Mouse (Mus musculus) kidney, postnatal 0 days (tissue): ENCODE measurements at regions not wholly inside any gene's neighbourhood (a gene's known extent, or its start where the extent isn't known, plus 50 kb on each side); places are given as distances from the start of the nearest gene placed in this dataset.

Experiments
- ATAC-seq: fragments of 200-750 bp; cut with Nextera tagmentation; replicated peaks from 2 replicates; pipeline ENCODE4 v1.8.0; 2017; ENCODE audit warnings: low read depth, moderate number of reproducible peaks, moderate TSS enrichment, moderate library complexity; ENCODE audit not compliant: low FRiP score
- DNase-seq: peaks from one replicate; pipeline ENCODE4 v3.0.0-alpha.2; 2016; ENCODE audit warnings: low spot score
- H3K27ac ChIP-seq: fragments of 300-500 bp; sonication (generic); 2 replicates; pipeline ENCODE4 v1.5.1; 2014; ENCODE audit warnings: mild to moderate bottlenecking
- H3K27me3 ChIP-seq: fragments of 300-500 bp; sonication (generic); 2 replicates; pipeline ENCODE4 v1.6.1; 2014; ENCODE audit warnings: low read length, mixed read lengths; ENCODE audit not compliant: insufficient read depth
- H3K36me3 ChIP-seq: fragments of 300-500 bp; sonication (generic); 2 replicates; pipeline ENCODE4 v1.6.1; 2014; ENCODE audit warnings: low read length, mixed read lengths; ENCODE audit not compliant: insufficient read depth
- H3K4me1 ChIP-seq: fragments of 300-500 bp; sonication (generic); replicated peaks from 2 replicates; pipeline ENCODE4 v1.6.1; 2014; ENCODE audit warnings: antibody characterized with exemption, low read length, mixed read lengths; ENCODE audit not compliant: insufficient read depth
- H3K4me2 ChIP-seq: fragments of 300-500 bp; sonication (generic); 2 replicates; pipeline ENCODE4 v1.6.1; 2014; ENCODE audit warnings: mild to moderate bottlenecking, low read length, moderate library complexity, mixed read lengths
- H3K4me3 ChIP-seq: fragments of 300-500 bp; sonication (generic); replicated peaks from 2 replicates; pipeline ENCODE4 v1.5.1; 2014; ENCODE audit warnings: low read depth, low read length
- H3K9ac ChIP-seq: fragments of 300-500 bp; sonication (generic); 2 replicates; pipeline ENCODE4 v1.6.1; 2014; ENCODE audit warnings: low read depth, low read length
- H3K9me3 ChIP-seq: fragments of 300-500 bp; sonication (generic); replicated peaks from 2 replicates; pipeline ENCODE4 v1.6.1; 2016; ENCODE audit warnings: low read length, inconsistent platforms, mixed read lengths
- CTCF ChIP-seq: IDR thresholded peaks from 2 replicates; pipeline ENCODE4 v1.5.1; 2016; ENCODE audit warnings: antibody characterized with exemption, low read depth, mild to moderate bottlenecking, moderate library complexity
- WGBS: fragments of 180-500 bp; shearing (Covaris S2); extraction: QIAGEN DNeasy Blood & Tissue Kit; methylation state at CpG from one replicate; pipeline ENCODE4 v1.1.7; 2014; 5-methylcytosine and 5-hydroxymethylcytosine counted together

- WGBS = 60% methylated on average over 6 of the region's 6 CpGs
- DNase-seq = peak; percentile 52
- Histone ChIP-seq H3K9me3 (no peaks in the 10 kb centered on the region), H3K9ac (no peak overlapping the region), H3K36me3 (no peaks in the 10 kb centered on the region), H3K4me2 (no peak overlapping the region), H3K4me3 (no peak overlapping the region), H3K27ac (no peak overlapping the region), H3K27me3 (no peaks in the 10 kb centered on the region), H3K4me1 (no peaks in the 10 kb centered on the region)
- no peak for ATAC-seq
- no peak for TF ChIP-seq CTCF
These were observed 531.6 kb downstream of the Ccdc171 start for GRCm38 (mm10) chr4:84056863-84057502.

GRCm38 (mm10) chr4:84060187-84060586 is 534.8 kb downstream of the Ccdc171 start:
- DNase-seq (no peak), ATAC-seq (no peak)
- no peak for TF ChIP-seq CTCF
- Histone ChIP-seq H3K9ac (no peak overlapping the region), H3K36me3 (no peaks in the 10 kb centered on the region), H3K9me3 (no peaks in the 10 kb centered on the region), H3K4me3 (no peak overlapping the region), H3K4me2 (no peak overlapping the region), H3K27me3 (no peaks in the 10 kb centered on the region), H3K27ac (no peak overlapping the region), H3K4me1 (no peaks in the 10 kb centered on the region)
- 86% methylated on average over 2 of the region's 2 CpGs for whole genome bisulfite sequencing

GRCm38 (mm10) chr4:84063755-84064154 is 538.4 kb downstream of the Ccdc171 start:
- no peak for DNase-seq
- Histone ChIP-seq H3K9ac (no peak overlapping the region), H3K27ac (no peak overlapping the region), H3K9me3 (no peaks in the 10 kb centered on the region), H3K27me3 (no peaks in the 10 kb centered on the region; the same call in 1 of the 2 replicates), H3K4me1 (0 out of 2 replicates have a peak, but pooled peaks cover 7% of the 10 kb centered on the region), H3K4me2 (no peak overlapping the region), H3K4me3 (no peak overlapping the region), H3K36me3 (no peaks in the 10 kb centered on the region)
- TF ChIP-seq CTCF = no peak
- WGBS = 88% methylated on average over 5 of the region's 5 CpGs
- no peak for ATAC-seq

- no peak overlapping the region for H3K9ac ChIP-seq
- H3K27ac ChIP-seq = no peak overlapping the region
- H3K4me2 ChIP-seq = no peak overlapping the region
- peaks cover 7% of the 10 kb centered on the region; the same call in 1 of the 2 replicates for H3K4me1 ChIP-seq
- H3K4me3 ChIP-seq = no peak overlapping the region
- 23% methylated on average over 15 of the region's 15 CpGs for WGBS
- TF ChIP-seq CTCF = peak; percentile 95
- ATAC-seq (peak; percentile 44), DNase-seq (peak; percentile 78)
- no peaks in the 10 kb centered on the region for H3K36me3 ChIP-seq
- no peaks in the 10 kb centered on the region; the same call in 1 of the 2 replicates for H3K27me3 ChIP-seq
- no peaks in the 10 kb centered on the region for H3K9me3 ChIP-seq
These were observed 539.5 kb downstream of the Ccdc171 start for GRCm38 (mm10) chr4:84064614-84065456.

GRCm38 (mm10) chr4:84065457-84066124 is 540.2 kb downstream of the Ccdc171 start:
- TF ChIP-seq CTCF = no peak
- Histone ChIP-seq H3K4me1 (peaks cover 7% of the 10 kb centered on the region; the same call in 1 of the 2 replicates), H3K9ac (no peak overlapping the region), H3K27ac (no peak overlapping the region), H3K27me3 (no peaks in the 10 kb centered on the region; the same call in 1 of the 2 replicates), H3K9me3 (no peaks in the 10 kb centered on the region), H3K4me2 (no peak overlapping the region), H3K4me3 (no peak overlapping the region), H3K36me3 (no peaks in the 10 kb centered on the region)
- ATAC-seq (no peak), DNase-seq (no peak)
- WGBS = 57% methylated on average over 12 of the region's 12 CpGs

GRCm38 (mm10) chr4:84067931-84068575 is 542.7 kb downstream of the Ccdc171 start:
- H3K4me2 ChIP-seq = no peak overlapping the region
- WGBS = 57% methylated on average over 14 of the region's 14 CpGs
- H3K9me3 ChIP-seq = no peaks in the 10 kb centered on the region
- H3K27me3 ChIP-seq = no peaks in the 10 kb centered on the region; the same call in 1 of the 2 replicates
- no peaks in the 10 kb centered on the region for H3K36me3 ChIP-seq
- H3K4me3 ChIP-seq = no peak overlapping the region
- DNase-seq (peak; percentile 56), ATAC-seq (peak; percentile 59; the same call in 1 of the 2 replicates)
- H3K27ac ChIP-seq = no peak overlapping the region
- H3K9ac ChIP-seq = no peak overlapping the region
- TF ChIP-seq CTCF = no peak
- peaks cover 7% of the 10 kb centered on the region; the same call in 1 of the 2 replicates for H3K4me1 ChIP-seq
